Mouse (Mus musculus) thymus, adult 2 months (tissue): ENCODE results near the gene Ikzf3. TPM values are rescaled to one million over a fixed set of nuclear protein-coding genes. Genes with fewer than 3 reads are reported as not detected.

ENCODE experiments used
- DNase-seq: peaks from one replicate; pipeline ENCODE4 v3.0.0; 2021
- H3K27ac ChIP-seq: fragments of 200-500 bp; 2 replicates; pipeline ENCODE4 v1.5.1; 2012; ENCODE audit warnings: low read length, control low read depth; ENCODE audit not compliant: control insufficient read depth, insufficient read depth
- H3K27me3 ChIP-seq: fragments of 200-500 bp; 2 replicates; pipeline ENCODE4 v1.6.1; 2012; ENCODE audit warnings: mild to moderate bottlenecking, low read length, moderate library complexity, mixed read lengths; ENCODE audit not compliant: control insufficient read depth, insufficient read depth
- H3K36me3 ChIP-seq: fragments of 200-500 bp; 2 replicates; pipeline ENCODE4 v1.6.1; 2012; ENCODE audit warnings: mild to moderate bottlenecking, low read length, moderate library complexity; ENCODE audit not compliant: control insufficient read depth, insufficient read depth
- H3K4me1 ChIP-seq: fragments of 200-500 bp; replicated peaks from 2 replicates; pipeline ENCODE4 v1.6.1; 2012; ENCODE audit warnings: low read length; ENCODE audit not compliant: control insufficient read depth, insufficient read depth
- H3K4me3 ChIP-seq: fragments of 200-500 bp; 2 replicates; pipeline ENCODE4 v1.5.1; 2012; ENCODE audit warnings: mild to moderate bottlenecking, low read length, control low read depth, moderate library complexity; ENCODE audit not compliant: control insufficient read depth, insufficient read depth
- CTCF ChIP-seq: fragments of 200-500 bp; IDR thresholded peaks from 2 replicates; pipeline ENCODE4 v1.5.1; 2012; ENCODE audit warnings: mild to moderate bottlenecking, control low read depth, low read length, moderate library complexity, borderline replicate concordance; ENCODE audit not compliant: control insufficient read depth, poor library complexity, insufficient read depth; ENCODE audit errors: extremely low read depth
- POLR2A ChIP-seq: fragments of 200-500 bp; IDR thresholded peaks from 2 replicates; pipeline ENCODE4 v1.6.1; 2012; ENCODE audit warnings: mild to moderate bottlenecking, low read length, control low read depth, moderate library complexity; ENCODE audit not compliant: control insufficient read depth, poor library complexity, insufficient read depth; ENCODE audit errors: extremely low read depth
- WGBS: fragments of 180-500 bp; shearing (Covaris S2); methylation state at CpG from one replicate; pipeline ENCODE4 v1.1.7; 2018; 5-methylcytosine and 5-hydroxymethylcytosine counted together
- polyA plus RNA-seq: library from polyadenylated mRNA; depleted of rRNA; stranded (reverse); fragments of >200 nt; gene quantifications from 2 replicates; pipeline ENCODE4 v1.2.3, GENCODE M21; 2012

Gene Ikzf3
- polyA plus RNA-seq, 1 experiment = 143 TPM

DNA sequence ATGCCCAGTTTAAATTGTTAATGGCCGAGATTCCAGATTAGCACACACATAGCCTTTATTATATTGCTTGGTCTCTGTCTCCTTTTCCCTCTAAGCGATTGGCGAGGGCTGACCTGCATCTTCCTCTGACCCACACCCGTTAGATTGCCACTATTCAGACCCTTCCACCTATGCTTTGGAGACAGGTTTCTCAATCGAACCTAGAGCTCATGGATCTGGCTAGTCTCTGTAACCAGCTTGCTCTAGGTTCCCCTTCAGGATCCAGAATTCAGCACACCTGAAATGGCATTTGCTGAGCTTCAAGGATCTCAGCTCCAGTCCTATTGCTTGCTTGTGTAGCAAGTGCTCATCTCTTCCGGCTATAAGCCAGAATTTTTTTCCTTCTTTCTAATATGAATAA is 23.6 kb upstream of the Ikzf3 start:
- TF ChIP-seq CTCF (no peak), POLR2A (no peak)
- Histone ChIP-seq H3K4me1 (no peaks in the 10 kb centered on the region), H3K27me3 (no peaks in the 10 kb centered on the region), H3K4me3 (no peak overlapping the region), H3K36me3 (no peaks in the 10 kb centered on the region), H3K27ac (no peak overlapping the region)
- WGBS = 90% methylated on average over 6 of the region's 6 CpGs
- no peak for DNase-seq

DNA sequence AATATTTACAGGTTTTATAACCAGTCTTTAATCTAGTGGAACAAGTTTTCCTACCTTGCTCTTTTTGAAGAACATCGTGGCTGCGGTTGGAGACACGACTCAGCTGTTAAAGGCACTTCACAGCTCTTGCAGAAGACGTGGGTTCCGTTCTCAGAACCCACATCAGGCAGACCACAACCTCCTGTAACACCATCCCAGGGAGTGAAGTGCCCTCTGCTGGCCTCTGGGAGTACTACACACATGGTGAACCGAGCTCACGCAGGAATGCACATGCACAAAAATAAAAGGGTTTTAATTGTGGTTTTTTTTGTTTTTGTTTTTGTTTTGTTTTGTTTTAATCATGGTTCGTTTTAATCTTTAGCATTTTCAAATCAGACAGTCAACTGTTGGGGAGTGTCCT is 22.5 kb upstream of the Ikzf3 start:
- no peaks in the 10 kb centered on the region for H3K36me3 ChIP-seq
- H3K4me3 ChIP-seq = no peak overlapping the region
- H3K4me1 ChIP-seq = no peaks in the 10 kb centered on the region
- no peak overlapping the region for H3K27ac ChIP-seq
- H3K27me3 ChIP-seq = no peaks in the 10 kb centered on the region
- 52% methylated on average over 8 of the region's 8 CpGs for WGBS
- TF ChIP-seq CTCF (peak; percentile 54; the same call in 1 of the 2 replicates), POLR2A (no peak)
- no peak for DNase-seq

- Histone ChIP-seq H3K27me3 (no peaks in the 10 kb centered on the region), H3K4me3 (no peak overlapping the region), H3K27ac (no peak overlapping the region), H3K4me1 (no peaks in the 10 kb centered on the region), H3K36me3 (no peaks in the 10 kb centered on the region)
- no peak for DNase-seq
- WGBS = 73% methylated on average over 13 of the region's 13 CpGs
- TF ChIP-seq POLR2A = no peak
- TF ChIP-seq CTCF = no peak
These were observed 18.1 kb upstream of the Ikzf3 start for GRCm38 (mm10) chr11:98563921-98564414.

- H3K36me3 ChIP-seq = no peaks in the 10 kb centered on the region
- H3K27me3 ChIP-seq = no peaks in the 10 kb centered on the region
- 82% methylated on average over 3 of the region's 3 CpGs for WGBS
- DNase-seq = no peak
- no peak overlapping the region for H3K4me3 ChIP-seq
- no peak overlapping the region for H3K27ac ChIP-seq
- H3K4me1 ChIP-seq = no peaks in the 10 kb centered on the region
- TF ChIP-seq CTCF (no peak), POLR2A (no peak)
These were observed 17.2 kb upstream of the Ikzf3 start for GRCm38 (mm10) chr11:98563025-98563424.

DNA sequence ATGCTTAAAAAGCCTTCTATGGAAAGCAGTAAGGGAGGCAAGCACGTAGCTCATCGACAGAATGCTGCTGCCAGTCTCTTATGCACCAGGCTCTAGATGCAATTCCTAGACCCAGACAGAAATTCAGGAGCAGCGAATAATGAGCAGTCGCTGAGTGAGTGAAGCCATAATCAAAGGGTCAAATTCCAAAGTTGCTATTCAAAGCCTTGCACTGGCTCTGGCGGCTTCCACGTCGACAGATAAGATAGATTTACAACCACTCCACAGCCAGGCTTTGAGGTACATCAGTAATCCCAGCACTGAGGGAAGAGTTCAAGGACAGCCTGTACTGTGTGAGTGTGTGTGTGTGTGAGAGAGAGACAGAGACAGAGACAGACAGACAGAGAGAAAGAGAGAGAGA is 15.1 kb upstream of the Ikzf3 start:
- no peak for DNase-seq
- Histone ChIP-seq H3K27me3 (no peaks in the 10 kb centered on the region), H3K27ac (no peak overlapping the region), H3K36me3 (no peaks in the 10 kb centered on the region), H3K4me1 (no peaks in the 10 kb centered on the region), H3K4me3 (no peak overlapping the region)
- TF ChIP-seq CTCF = no peak
- TF ChIP-seq POLR2A = no peak
- WGBS = 75% methylated on average over 7 of the region's 7 CpGs

DNA sequence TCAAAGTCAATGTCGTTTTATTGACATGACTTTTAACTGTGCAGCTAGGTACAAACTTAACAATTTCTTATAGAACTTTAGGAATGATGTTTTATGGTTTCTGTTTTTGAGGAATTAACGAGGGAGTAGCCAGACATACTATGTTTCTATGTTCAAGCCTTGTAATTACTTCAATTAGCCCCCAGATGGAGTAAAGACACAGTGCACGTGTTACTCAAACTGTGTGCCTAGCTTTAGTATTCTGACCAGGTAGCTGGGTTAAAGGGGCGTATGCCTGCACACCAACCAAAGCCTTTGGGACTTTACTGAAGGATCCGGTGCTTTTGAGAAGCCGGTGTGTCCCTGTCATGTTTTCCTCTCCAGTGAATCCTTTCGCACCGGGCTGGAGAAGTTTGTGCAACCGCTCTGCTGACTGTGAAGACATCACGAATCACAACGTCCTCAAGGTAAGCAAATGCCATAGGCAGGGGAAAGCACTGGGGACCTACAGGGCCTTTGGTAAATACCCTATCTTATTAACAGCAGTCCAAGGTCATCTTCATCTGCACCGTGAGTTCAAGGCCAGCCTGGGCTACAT is 9.4 kb upstream of the Ikzf3 start:
- Histone ChIP-seq H3K4me3 (no peak overlapping the region), H3K36me3 (no peaks in the 10 kb centered on the region), H3K27ac (no peak overlapping the region), H3K4me1 (peaks cover 8% of the 10 kb centered on the region; the same call in 1 of the 2 replicates), H3K27me3 (no peaks in the 10 kb centered on the region)
- DNase-seq = no peak
- TF ChIP-seq CTCF = no peak
- WGBS = 68% methylated on average over 12 of the region's 12 CpGs

GRCm38 (mm10) chr11:98553966-98554365 is 8.1 kb upstream of the Ikzf3 start:
- no peaks in the 10 kb centered on the region for H3K27me3 ChIP-seq
- WGBS = 95% methylated on average over 4 of the region's 4 CpGs
- TF ChIP-seq CTCF = no peak
- TF ChIP-seq POLR2A = no peak
- H3K36me3 ChIP-seq = no peaks in the 10 kb centered on the region
- no peak for DNase-seq
- H3K4me3 ChIP-seq = no peak overlapping the region
- H3K4me1 ChIP-seq = peaks cover 13% of the 10 kb centered on the region
- H3K27ac ChIP-seq = no peak overlapping the region
